Mouse (Mus musculus) liver, postnatal 0 days (tissue): ENCODE results near the gene Rbm33. TPM values are rescaled to one million over a fixed set of nuclear protein-coding genes. Genes with fewer than 3 reads are reported as not detected.
A peak's percentile ranks its signal among the peaks of the same experiment; 100 is the strongest.

ENCODE experiments used
- ATAC-seq: fragments of 200-750 bp; cut with Nextera tagmentation; 2 replicates; pipeline ENCODE4 v1.8.0; 2017; ENCODE audit warnings: mild to moderate bottlenecking, moderate library complexity
- DNase-seq: peaks from one replicate; pipeline ENCODE4 v3.0.0-alpha.2; 2016
- H3K27ac ChIP-seq: fragments of 300-500 bp; sonication (generic); 2 replicates; pipeline ENCODE4 v1.5.1; 2014; ENCODE audit warnings: antibody characterized with exemption, moderate library complexity, mild to moderate bottlenecking, low read depth
- H3K27me3 ChIP-seq: fragments of 300-500 bp; sonication (generic); 2 replicates; pipeline ENCODE4 v1.6.1; 2014; ENCODE audit warnings: low read length, control low read depth, mixed read lengths; ENCODE audit not compliant: insufficient read depth
- H3K36me3 ChIP-seq: fragments of 300-500 bp; sonication (generic); replicated peaks from 2 replicates; pipeline ENCODE4 v1.6.1; 2014; ENCODE audit warnings: mild to moderate bottlenecking, control low read depth, low read length, moderate library complexity, mixed read lengths; ENCODE audit not compliant: insufficient read depth
- H3K4me1 ChIP-seq: fragments of 300-500 bp; sonication (generic); 2 replicates; pipeline ENCODE4 v1.6.1; 2014; ENCODE audit warnings: antibody characterized with exemption, mild to moderate bottlenecking, control low read depth; ENCODE audit not compliant: insufficient read depth
- H3K4me2 ChIP-seq: fragments of 300-500 bp; sonication (generic); 2 replicates; pipeline ENCODE4 v1.6.1; 2014; ENCODE audit warnings: low read depth, mild to moderate bottlenecking, low read length, moderate library complexity, mixed read lengths
- H3K4me3 ChIP-seq: fragments of 300-500 bp; sonication (generic); 2 replicates; pipeline ENCODE4 v1.5.1; 2014; ENCODE audit warnings: low read depth, low read length
- H3K9ac ChIP-seq: fragments of 300-500 bp; sonication (generic); replicated peaks from 2 replicates; pipeline ENCODE4 v1.6.1; 2014; ENCODE audit warnings: mild to moderate bottlenecking, moderate library complexity
- H3K9me3 ChIP-seq: fragments of 300-500 bp; sonication (generic); 2 replicates; pipeline ENCODE4 v1.6.1; 2016; ENCODE audit warnings: mild to moderate bottlenecking, control low read depth, low read length, mixed read lengths
- CTCF ChIP-seq: sonication (generic); IDR thresholded peaks from 2 replicates; pipeline ENCODE4 v1.5.1; 2016; ENCODE audit warnings: antibody characterized with exemption, low read depth
- EP300 ChIP-seq: IDR thresholded peaks from 2 replicates; pipeline ENCODE4 v1.6.1; 2016; ENCODE audit warnings: antibody characterized with exemption, low read depth, mild to moderate bottlenecking
- WGBS: fragments of 180-500 bp; shearing (Covaris S2); extraction: QIAGEN DNeasy Blood & Tissue Kit; methylation state at CpG from one replicate; pipeline ENCODE4 v1.1.7; 2014; ENCODE audit not compliant: insufficient replicate concordance; 5-methylcytosine and 5-hydroxymethylcytosine counted together
- polyA plus RNA-seq: library from polyadenylated mRNA; unstranded; fragments of >200 nt; fragmentation: Nextera tagmentation; extraction: Ambion mirVana; gene quantifications from 2 replicates; pipeline ENCODE4 v1.2.1, GENCODE M21; 2015

The Rbm33 gene
- polyA plus RNA-seq, 1 experiment from 2014 or later = 4.4 TPM

DNA sequence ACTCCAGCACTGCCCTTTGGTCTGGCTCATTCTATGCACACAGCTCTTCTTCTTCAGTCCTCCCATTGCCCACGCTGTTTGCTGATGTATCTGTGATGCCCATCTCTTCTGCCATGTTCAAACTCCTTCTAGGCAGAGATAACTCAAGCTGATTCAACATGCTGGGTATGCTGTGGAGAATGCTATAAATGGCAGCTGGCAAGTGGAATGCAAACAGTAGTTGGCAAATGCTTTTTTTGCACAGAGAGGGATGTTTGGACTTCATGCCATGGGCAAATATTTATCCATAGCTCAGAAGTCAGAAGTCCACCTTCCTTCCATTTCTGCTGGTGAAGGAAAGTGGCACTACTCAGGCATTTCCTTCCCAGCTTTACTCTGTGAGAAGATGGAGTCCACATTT, 14.2 kb upstream of the Rbm33 start:
- Histone ChIP-seq H3K27me3 (no peaks in the 10 kb centered on the region), H3K9me3 (no peaks in the 10 kb centered on the region), H3K4me3 (no peak overlapping the region), H3K4me2 (no peak overlapping the region), H3K27ac (no peak overlapping the region), H3K36me3 (no peaks in the 10 kb centered on the region), H3K9ac (no peak overlapping the region), H3K4me1 (no peaks in the 10 kb centered on the region)
- DNase-seq (no peak), ATAC-seq (no peak)
- WGBS = 73% methylated on average over 1 of the region's 1 CpGs
- TF ChIP-seq EP300 (no peak), CTCF (no peak)

GRCm38 (mm10) chr5:28304551-28304950, 12.4 kb upstream of the Rbm33 start:
- H3K4me2 ChIP-seq = no peak overlapping the region
- no peak for TF ChIP-seq EP300
- H3K4me1 ChIP-seq = no peaks in the 10 kb centered on the region
- H3K27me3 ChIP-seq = no peaks in the 10 kb centered on the region
- no peak overlapping the region for H3K4me3 ChIP-seq
- DNase-seq (no peak), ATAC-seq (no peak)
- H3K9me3 ChIP-seq = no peaks in the 10 kb centered on the region
- no peak overlapping the region for H3K27ac ChIP-seq
- H3K36me3 ChIP-seq = no peaks in the 10 kb centered on the region
- no peak overlapping the region for H3K9ac ChIP-seq

GRCm38 (mm10) chr5:28315526-28315925, 1.4 kb upstream of the Rbm33 start:
- no peaks in the 10 kb centered on the region for H3K27me3 ChIP-seq
- no peak for TF ChIP-seq CTCF
- no peak for TF ChIP-seq EP300
- peaks cover 16% of the 10 kb centered on the region for H3K4me1 ChIP-seq
- DNase-seq (no peak), ATAC-seq (no peak)
- H3K27ac ChIP-seq = 0 out of 2 replicates have a peak overlapping the region, but pooled peaks have one; percentile 35
- no peaks in the 10 kb centered on the region for H3K9me3 ChIP-seq
- H3K36me3 ChIP-seq = no peaks in the 10 kb centered on the region
- no peak overlapping the region for H3K4me3 ChIP-seq
- no peak overlapping the region for H3K9ac ChIP-seq
- H3K4me2 ChIP-seq = no peak overlapping the region
- 34% methylated on average over 8 of the region's 8 CpGs for WGBS

- Histone ChIP-seq H3K9ac (peak overlapping the region; percentile 100), H3K27ac (peak overlapping the region; percentile 100), H3K4me2 (peak overlapping the region; percentile 93), H3K9me3 (no peaks in the 10 kb centered on the region), H3K4me3 (peak overlapping the region; percentile 98), H3K36me3 (no peaks in the 10 kb centered on the region), H3K4me1 (peaks cover 16% of the 10 kb centered on the region), H3K27me3 (no peaks in the 10 kb centered on the region)
- WGBS = under 1% methylated on average over 14 of the region's 14 CpGs
- TF ChIP-seq EP300 (no peak), CTCF (no peak)
- DNase-seq (no peak), ATAC-seq (no peak; the same call in 1 of the 2 replicates)
Measured at GRCm38 (mm10) chr5:28316151-28316721, 685 bp upstream of the Rbm33 start.

DNA sequence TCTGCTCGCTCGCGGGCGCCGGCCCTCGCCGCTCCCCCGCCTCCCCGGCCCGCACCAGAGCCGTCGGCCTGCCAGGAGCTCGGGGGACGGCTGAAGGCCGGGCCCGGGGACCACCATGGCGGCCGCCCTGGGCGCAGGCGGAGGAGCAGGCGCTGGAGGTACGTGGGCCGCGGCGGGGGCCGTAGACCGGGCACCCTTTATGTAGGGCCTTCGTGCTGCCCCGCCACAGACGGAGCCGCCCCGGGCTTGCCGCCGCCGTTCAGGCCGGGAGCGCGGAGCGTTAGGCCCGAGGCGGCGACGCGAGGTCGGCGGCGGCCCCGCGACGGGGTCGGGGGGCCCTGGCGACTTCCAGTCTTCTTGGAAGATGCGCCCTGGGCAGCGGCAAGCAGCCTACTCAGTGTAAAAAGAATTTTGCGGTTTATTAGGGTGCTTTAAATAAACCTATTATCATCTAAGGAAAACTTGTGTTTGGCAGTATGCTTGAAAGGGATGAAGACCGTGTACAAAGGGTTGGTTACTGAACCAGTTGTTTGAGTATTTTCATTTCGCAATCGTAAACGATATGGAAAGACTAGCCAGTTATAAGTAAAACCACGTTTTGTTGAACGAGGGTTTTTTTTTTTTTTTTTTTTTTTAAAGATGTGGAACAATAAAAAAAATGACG, 464 bp downstream of the Rbm33 start:
- no peak for DNase-seq
- ATAC-seq = peak; percentile 58
- Histone ChIP-seq H3K27me3 (no peaks in the 10 kb centered on the region), H3K9me3 (no peaks in the 10 kb centered on the region), H3K4me2 (peak overlapping the region; percentile 93), H3K4me1 (peaks cover 16% of the 10 kb centered on the region), H3K4me3 (peak overlapping the region; percentile 98), H3K36me3 (no peaks in the 10 kb centered on the region), H3K9ac (peak overlapping the region; percentile 100), H3K27ac (peak overlapping the region; percentile 100)
- no peak for TF ChIP-seq EP300
- TF ChIP-seq CTCF = no peak
- WGBS = under 1% methylated on average over 60 of the region's 62 CpGs

GRCm38 (mm10) chr5:28317917-28318267, 971 bp downstream of the Rbm33 start:
- Histone ChIP-seq H3K27ac (peak overlapping the region; percentile 100; the same call in 1 of the 2 replicates), H3K9me3 (no peaks in the 10 kb centered on the region), H3K4me1 (peaks cover 17% of the 10 kb centered on the region), H3K36me3 (no peaks in the 10 kb centered on the region), H3K27me3 (no peaks in the 10 kb centered on the region), H3K4me2 (peak overlapping the region; percentile 93), H3K9ac (peak overlapping the region; percentile 100), H3K4me3 (peak overlapping the region; percentile 98)
- DNase-seq (no peak), ATAC-seq (no peak)
- WGBS = 3% methylated on average over 3 of the region's 3 CpGs
- TF ChIP-seq EP300 (no peak), CTCF (no peak)
